Mouse (Mus musculus): ENCODE results near the gene Abr.
A peak's percentile ranks its signal among the peaks of the same experiment; 100 is the strongest.

The Abr gene

GRCm38 (mm10) chr11:76405626-76406264 is 216.4 kb downstream of the Abr start:
- DNase-seq (ENCODE audit: low spot score): no peak

- no peak for DNase-seq (ENCODE audit: low spot score)
These were observed 217.0 kb downstream of the Abr start for GRCm38 (mm10) chr11:76405113-76405512.

GRCm38 (mm10) chr11:76401398-76401797 is 220.7 kb downstream of the Abr start:
- DNase-seq (ENCODE audit: low spot score): no peak

GRCm38 (mm10) chr11:76399587-76400330 is 222.4 kb downstream of the Abr start:
- no peak for DNase-seq (ENCODE audit: low spot score)

GRCm38 (mm10) chr11:76398798-76399586 is 223.1 kb downstream of the Abr start, which contains the start of gene Nxn:
Nxn (minus strand) TSS chr11:76399140.
- peak; percentile 86 for DNase-seq (ENCODE audit: low spot score)

- DNase-seq (ENCODE audit: low spot score): no peak
These were observed 223.8 kb downstream of the Abr start for GRCm38 (mm10) chr11:76398312-76398797.

- no peak for DNase-seq (ENCODE audit: low spot score)
These were observed 224.3 kb downstream of the Abr start for GRCm38 (mm10) chr11:76397650-76398311.

GRCm38 (mm10) chr11:76392996-76393395 is 229.1 kb downstream of the Abr start:
- no peak for DNase-seq (ENCODE audit: low spot score)

GRCm38 (mm10) chr11:76392532-76392931 is 229.6 kb downstream of the Abr start:
- DNase-seq (ENCODE audit: low spot score): no peak

GRCm38 (mm10) chr11:76388711-76389110 is 233.4 kb downstream of the Abr start:
- DNase-seq (ENCODE audit: low spot score): no peak

- DNase-seq (ENCODE audit: low spot score): no peak
These were observed 235.0 kb downstream of the Abr start for GRCm38 (mm10) chr11:76387097-76387496.

GRCm38 (mm10) chr11:76385746-76386145 is 236.4 kb downstream of the Abr start:
- no peak for DNase-seq (ENCODE audit: low spot score)

GRCm38 (mm10) chr11:76385017-76385416 is 237.1 kb downstream of the Abr start:
- no peak for DNase-seq (ENCODE audit: low spot score)

- no peak for DNase-seq (ENCODE audit: low spot score)
These were observed 237.8 kb downstream of the Abr start for GRCm38 (mm10) chr11:76384307-76384706.

GRCm38 (mm10) chr11:76382711-76383324 is 239.3 kb downstream of the Abr start:
- DNase-seq (ENCODE audit: low spot score): no peak

GRCm38 (mm10) chr11:76381201-76381885 is 240.8 kb downstream of the Abr start:
- no peak for DNase-seq (ENCODE audit: low spot score)

GRCm38 (mm10) chr11:76379921-76380544 is 242.1 kb downstream of the Abr start:
- DNase-seq (ENCODE audit: low spot score): no peak

- no peak for DNase-seq (ENCODE audit: low spot score)
These were observed 245.7 kb downstream of the Abr start for GRCm38 (mm10) chr11:76376425-76376824.

GRCm38 (mm10) chr11:76374491-76375185 is 247.5 kb downstream of the Abr start:
- peak; percentile 88 for DNase-seq (ENCODE audit: low spot score)

GRCm38 (mm10) chr11:76372534-76372933 is 249.6 kb downstream of the Abr start:
- no peak for DNase-seq (ENCODE audit: low spot score)

Measured in ovary, adult 18-20 months (tissue).